Mouse (Mus musculus): ENCODE data around the gene Zbtb40. TPM values are rescaled to one million over a fixed set of nuclear protein-coding genes. Genes with fewer than 3 reads are reported as not detected.

Gene Zbtb40
- polyA plus RNA-seq, 2 experiments = 5.0 to 7.5 TPM

- no peak for ATAC-seq (ENCODE audit: low FRiP score, low read depth)
- no peaks in the 10 kb centered on the region for H3K9me3 ChIP-seq (ENCODE audit: control insufficient read depth, low read length)
- TF ChIP-seq POLR2A (IDR thresholded peaks at IDR 0.05; ENCODE audit: borderline replicate concordance, extremely low read depth, insufficient read depth, insufficient read length) = no peak
- no peaks in the 10 kb centered on the region for H3K36me3 ChIP-seq (ENCODE audit: control insufficient read depth, insufficient read depth, low read length)
- H3K27ac ChIP-seq (replicated peaks; ENCODE audit: low read depth, low read length) = no peak overlapping the region
- no peaks in the 10 kb centered on the region; the same call in 1 of the 2 replicates for H3K27me3 ChIP-seq (ENCODE audit: control insufficient read depth, insufficient read depth, low read length)
- 0 out of 2 replicates have a peak, but pooled peaks cover 3% of the 10 kb centered on the region for H3K4me1 ChIP-seq (ENCODE audit: control insufficient read depth, insufficient read depth, low read length)
- no peak overlapping the region for H3K4me2 ChIP-seq (replicated peaks; ENCODE audit: low read depth, low read length, severe bottlenecking)
- H3K4me3 ChIP-seq (replicated peaks; ENCODE audit: low read length) = no peak overlapping the region
- H3K9ac ChIP-seq (ENCODE audit: low read depth, low read length, severe bottlenecking) = no peak overlapping the region
- no peak for DNase-seq (ENCODE audit: low spot score)
- 17% methylated on average over 10 of the region's 10 CpGs for WGBS
Observed at GRCm38 (mm10) chr4:136949266-136949989, 99.2 kb downstream of the Zbtb40 start.

- Histone ChIP-seq H3K27ac (replicated peaks; ENCODE audit: low read depth, low read length) (no peak overlapping the region), H3K4me1 (ENCODE audit: control insufficient read depth, insufficient read depth, low read length) (0 out of 2 replicates have a peak, but pooled peaks cover 3% of the 10 kb centered on the region), H3K36me3 (ENCODE audit: control insufficient read depth, insufficient read depth, low read length) (no peaks in the 10 kb centered on the region), H3K9ac (ENCODE audit: low read depth, low read length, severe bottlenecking) (no peak overlapping the region), H3K27me3 (ENCODE audit: control insufficient read depth, insufficient read depth, low read length) (no peaks in the 10 kb centered on the region), H3K4me2 (replicated peaks; ENCODE audit: low read depth, low read length, severe bottlenecking) (no peak overlapping the region), H3K4me3 (replicated peaks; ENCODE audit: low read length) (no peak overlapping the region), H3K9me3 (ENCODE audit: control insufficient read depth, low read length) (no peaks in the 10 kb centered on the region)
- no peak for ATAC-seq (ENCODE audit: low FRiP score, low read depth)
- TF ChIP-seq POLR2A (IDR thresholded peaks at IDR 0.05; ENCODE audit: borderline replicate concordance, extremely low read depth, insufficient read depth, insufficient read length) = no peak
- no peak for DNase-seq (ENCODE audit: low spot score)
- WGBS = 52% methylated on average over 17 of the region's 17 CpGs
Observed at GRCm38 (mm10) chr4:136945397-136945796, 103.2 kb downstream of the Zbtb40 start.

GRCm38 (mm10) chr4:136944558-136945350 lies 103.8 kb downstream of the Zbtb40 start:
- WGBS = 70% methylated on average over 11 of the region's 11 CpGs
- Histone ChIP-seq H3K4me2 (replicated peaks; ENCODE audit: low read depth, low read length, severe bottlenecking) (no peak overlapping the region), H3K36me3 (ENCODE audit: control insufficient read depth, insufficient read depth, low read length) (no peaks in the 10 kb centered on the region), H3K9me3 (ENCODE audit: control insufficient read depth, low read length) (no peaks in the 10 kb centered on the region), H3K27ac (replicated peaks; ENCODE audit: low read depth, low read length) (0 out of 2 replicates have a peak overlapping the region, but pooled peaks have one; percentile 13), H3K27me3 (ENCODE audit: control insufficient read depth, insufficient read depth, low read length) (no peaks in the 10 kb centered on the region), H3K9ac (ENCODE audit: low read depth, low read length, severe bottlenecking) (no peak overlapping the region), H3K4me3 (replicated peaks; ENCODE audit: low read length) (no peak overlapping the region), H3K4me1 (ENCODE audit: control insufficient read depth, insufficient read depth, low read length) (0 out of 2 replicates have a peak, but pooled peaks cover 3% of the 10 kb centered on the region)
- TF ChIP-seq POLR2A (IDR thresholded peaks at IDR 0.05; ENCODE audit: borderline replicate concordance, extremely low read depth, insufficient read depth, insufficient read length) = no peak
- DNase-seq (ENCODE audit: low spot score) (peak; percentile 5), ATAC-seq (ENCODE audit: low FRiP score, low read depth) (no peak)

GRCm38 (mm10) chr4:136943175-136943574 lies 105.4 kb downstream of the Zbtb40 start:
- Histone ChIP-seq H3K9me3 (ENCODE audit: control insufficient read depth, low read length) (no peaks in the 10 kb centered on the region), H3K27ac (replicated peaks; ENCODE audit: low read depth, low read length) (no peak overlapping the region), H3K9ac (ENCODE audit: low read depth, low read length, severe bottlenecking) (no peak overlapping the region), H3K4me3 (replicated peaks; ENCODE audit: low read length) (no peak overlapping the region), H3K27me3 (ENCODE audit: control insufficient read depth, insufficient read depth, low read length) (no peaks in the 10 kb centered on the region), H3K4me2 (replicated peaks; ENCODE audit: low read depth, low read length, severe bottlenecking) (no peak overlapping the region), H3K4me1 (ENCODE audit: control insufficient read depth, insufficient read depth, low read length) (0 out of 2 replicates have a peak, but pooled peaks cover 3% of the 10 kb centered on the region), H3K36me3 (ENCODE audit: control insufficient read depth, insufficient read depth, low read length) (no peaks in the 10 kb centered on the region)
- WGBS = 17% methylated on average over 13 of the region's 13 CpGs
- ATAC-seq (ENCODE audit: low FRiP score, low read depth) (no peak), DNase-seq (ENCODE audit: low spot score) (no peak)
- TF ChIP-seq POLR2A (IDR thresholded peaks at IDR 0.05; ENCODE audit: borderline replicate concordance, extremely low read depth, insufficient read depth, insufficient read length) = no peak

GRCm38 (mm10) chr4:136942761-136943160 lies 105.8 kb downstream of the Zbtb40 start:
- no peak overlapping the region for H3K4me2 ChIP-seq (replicated peaks; ENCODE audit: low read depth, low read length, severe bottlenecking)

More at GRCm38 (mm10) chr4:136942761-136943160, 105.8 kb downstream of the Zbtb40 start:
- H3K4me3 ChIP-seq (replicated peaks; ENCODE audit: low read length) = no peak overlapping the region
- WGBS = 19% methylated on average over 17 of the region's 18 CpGs
- no peak for TF ChIP-seq POLR2A (IDR thresholded peaks at IDR 0.05; ENCODE audit: borderline replicate concordance, extremely low read depth, insufficient read depth, insufficient read length)
- H3K27me3 ChIP-seq (ENCODE audit: control insufficient read depth, insufficient read depth, low read length) = no peaks in the 10 kb centered on the region
- no peaks in the 10 kb centered on the region for H3K36me3 ChIP-seq (ENCODE audit: control insufficient read depth, insufficient read depth, low read length)
- no peak for DNase-seq (ENCODE audit: low spot score)
- no peak overlapping the region for H3K9ac ChIP-seq (ENCODE audit: low read depth, low read length, severe bottlenecking)
- H3K27ac ChIP-seq (replicated peaks; ENCODE audit: low read depth, low read length) = no peak overlapping the region
- 0 out of 2 replicates have a peak, but pooled peaks cover 3% of the 10 kb centered on the region for H3K4me1 ChIP-seq (ENCODE audit: control insufficient read depth, insufficient read depth, low read length)
- no peaks in the 10 kb centered on the region for H3K9me3 ChIP-seq (ENCODE audit: control insufficient read depth, low read length)
- ATAC-seq (ENCODE audit: low FRiP score, low read depth) = no peak

All from limb, embryonic 14.5 days (tissue).